Mouse (Mus musculus) brown adipose tissue, adult 24 weeks (tissue): Measurements from ENCODE around the gene 4930519P11Rik. TPM values are rescaled to one million over a fixed set of nuclear protein-coding genes. Genes with fewer than 3 reads are reported as not detected.
A peak's percentile ranks its signal among the peaks of the same experiment; 100 is the strongest.

ENCODE experiments used
- H3K27ac ChIP-seq: fragments of 200-500 bp; replicated peaks from 2 replicates; pipeline ENCODE4 v1.5.1; 2012; ENCODE audit warnings: low read depth, mild to moderate bottlenecking, low read length
- H3K4me1 ChIP-seq: fragments of 200-500 bp; 2 replicates; pipeline ENCODE4 v1.6.1; 2012; ENCODE audit warnings: low read length, mixed read lengths; ENCODE audit not compliant: control insufficient read depth, insufficient read depth, insufficient read length
- H3K4me3 ChIP-seq: fragments of 200-500 bp; 2 replicates; pipeline ENCODE4 v1.5.1; 2012; ENCODE audit warnings: low read depth, mild to moderate bottlenecking, low read length, moderate library complexity; ENCODE audit not compliant: insufficient read depth
- polyA plus RNA-seq: library from polyadenylated mRNA; stranded (reverse); fragments of >200 nt; gene quantifications from 2 replicates; pipeline ENCODE4 v1.2.4, GENCODE M21; 2012; ENCODE audit not compliant: missing spikeins, insufficient read depth, insufficient read length

4930519P11Rik gene
- polyA plus RNA-seq, 1 experiment = not detected

DNA sequence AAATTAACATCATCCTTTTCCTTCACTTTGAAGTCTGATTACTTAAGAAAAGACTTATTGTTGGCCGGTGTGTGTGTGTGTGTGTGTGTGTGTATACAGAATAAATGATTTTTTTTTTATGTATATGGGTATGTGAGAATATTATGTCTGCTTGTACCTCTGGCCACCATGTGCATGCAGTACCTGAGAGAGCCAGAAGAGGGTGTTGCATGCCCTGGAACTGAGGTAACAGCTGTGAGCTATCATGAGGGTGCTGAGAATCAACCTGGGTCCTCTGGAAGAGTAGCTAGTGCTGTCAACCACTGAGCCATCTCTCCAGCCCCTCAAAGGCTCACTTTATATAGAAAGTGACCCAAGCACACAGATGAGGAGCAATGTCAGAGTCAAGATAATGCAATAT is 31.8 kb downstream of the 4930519P11Rik start:
- Histone ChIP-seq H3K4me3 (no peak overlapping the region), H3K4me1 (peaks cover 5% of the 10 kb centered on the region; the same call in 1 of the 2 replicates), H3K27ac (no peak overlapping the region)

DNA sequence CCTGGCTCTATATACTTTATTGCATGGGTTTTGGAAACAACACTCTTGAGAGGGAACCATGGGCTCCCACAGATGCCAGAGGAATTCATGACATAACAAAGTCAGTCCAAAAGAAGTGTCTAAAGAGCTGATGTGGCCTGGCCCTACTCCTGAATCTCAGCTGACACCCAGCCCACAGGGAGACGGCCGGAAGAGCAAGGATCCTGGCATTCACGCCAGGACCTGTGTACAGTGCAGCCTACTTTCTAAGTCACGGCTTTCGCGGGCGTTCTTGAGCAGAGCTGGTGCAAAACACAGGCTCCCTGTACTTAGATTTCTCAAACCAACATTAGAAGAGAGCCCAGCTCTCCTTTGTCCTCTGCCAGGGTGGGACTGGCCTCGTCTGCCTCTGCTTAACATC is 32.7 kb downstream of the 4930519P11Rik start:
- Histone ChIP-seq H3K4me3 (no peak overlapping the region), H3K4me1 (peaks cover 5% of the 10 kb centered on the region; the same call in 1 of the 2 replicates), H3K27ac (no peak overlapping the region)

DNA sequence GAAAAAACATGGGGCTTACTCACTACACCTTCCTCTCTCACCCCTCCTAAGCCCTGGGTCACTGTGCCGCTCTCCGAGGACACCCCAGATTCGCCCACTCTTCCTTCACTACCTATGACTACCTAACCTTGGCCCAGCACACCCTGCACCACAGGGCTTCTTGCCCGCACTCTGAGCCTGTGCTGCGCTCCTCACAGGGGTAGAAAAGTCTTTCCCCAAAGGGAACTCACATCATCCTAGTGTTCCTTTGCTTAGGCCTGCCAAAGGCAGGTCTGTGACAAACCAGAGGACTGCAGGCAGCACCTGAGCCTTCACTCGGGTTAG is 35.5 kb downstream of the 4930519P11Rik start:
- Histone ChIP-seq H3K4me1 (peaks cover 5% of the 10 kb centered on the region; the same call in 1 of the 2 replicates), H3K4me3 (no peak overlapping the region), H3K27ac (no peak overlapping the region)

DNA sequence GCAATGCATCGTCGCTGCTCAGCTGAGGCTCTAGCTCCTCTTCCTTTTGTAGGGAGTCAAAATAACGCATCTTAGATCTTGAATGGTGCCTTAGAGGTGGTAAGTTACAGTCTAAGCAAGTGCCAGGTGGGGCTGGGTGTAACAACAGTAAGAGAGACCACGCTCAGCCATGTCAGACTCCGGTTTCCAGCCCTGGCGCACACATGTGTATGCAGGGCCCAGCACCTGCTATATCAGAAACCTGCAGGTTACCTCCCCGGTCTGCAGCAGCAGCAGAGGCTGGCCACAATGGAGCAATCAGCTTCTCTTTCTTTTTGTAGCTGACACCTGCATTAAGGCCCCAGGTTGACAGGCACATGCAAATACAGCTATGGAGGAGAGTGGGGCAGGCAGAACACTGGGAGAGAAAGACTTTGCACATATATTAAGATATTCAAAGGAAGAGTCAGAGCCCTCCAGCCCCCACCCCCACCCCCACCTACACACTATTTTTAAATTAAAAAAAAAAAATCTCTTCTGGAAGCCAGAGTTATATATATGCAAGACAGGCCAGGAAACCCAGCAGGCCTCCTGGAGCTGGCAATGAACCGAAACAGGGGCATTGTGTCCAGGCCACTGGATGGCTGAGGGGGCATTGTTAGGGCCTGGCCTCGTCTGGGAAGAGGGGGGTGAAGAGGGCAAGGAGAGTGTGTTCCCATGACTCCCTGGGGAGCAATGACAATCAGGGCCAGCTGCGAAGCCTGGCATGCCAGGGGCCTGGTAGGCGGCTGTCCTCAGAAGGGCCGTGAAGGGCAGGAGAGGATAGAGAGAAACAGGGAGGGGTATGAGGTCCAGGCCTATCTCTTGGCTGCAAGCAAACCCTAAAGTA is 36.1 kb downstream of the 4930519P11Rik start:
- peaks cover 5% of the 10 kb centered on the region; the same call in 1 of the 2 replicates for H3K4me1 ChIP-seq
- no peak overlapping the region for H3K27ac ChIP-seq
- H3K4me3 ChIP-seq = no peak overlapping the region

DNA sequence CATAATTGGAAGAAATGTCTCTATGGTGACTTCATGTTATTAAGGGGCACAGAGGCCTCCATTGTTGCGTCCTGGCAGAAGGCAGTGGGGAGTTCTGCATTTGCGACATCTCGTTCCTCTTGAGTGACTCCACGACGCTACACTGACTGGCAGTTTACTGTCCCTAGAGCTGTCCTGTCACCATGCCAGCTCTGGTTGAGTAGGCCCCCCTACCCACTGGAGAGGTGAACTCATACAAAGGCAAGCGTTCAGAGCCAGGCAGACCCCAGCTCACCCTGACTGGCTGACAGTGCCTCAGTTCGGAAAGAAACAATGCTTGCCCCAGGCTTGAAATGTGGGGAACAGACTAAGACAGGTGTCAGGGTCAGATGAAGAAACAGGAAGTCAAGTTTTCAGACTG is 39.0 kb downstream of the 4930519P11Rik start:
- H3K27ac ChIP-seq = no peak overlapping the region
- no peak overlapping the region for H3K4me3 ChIP-seq
- peaks cover 2% of the 10 kb centered on the region; the same call in 1 of the 2 replicates for H3K4me1 ChIP-seq

DNA sequence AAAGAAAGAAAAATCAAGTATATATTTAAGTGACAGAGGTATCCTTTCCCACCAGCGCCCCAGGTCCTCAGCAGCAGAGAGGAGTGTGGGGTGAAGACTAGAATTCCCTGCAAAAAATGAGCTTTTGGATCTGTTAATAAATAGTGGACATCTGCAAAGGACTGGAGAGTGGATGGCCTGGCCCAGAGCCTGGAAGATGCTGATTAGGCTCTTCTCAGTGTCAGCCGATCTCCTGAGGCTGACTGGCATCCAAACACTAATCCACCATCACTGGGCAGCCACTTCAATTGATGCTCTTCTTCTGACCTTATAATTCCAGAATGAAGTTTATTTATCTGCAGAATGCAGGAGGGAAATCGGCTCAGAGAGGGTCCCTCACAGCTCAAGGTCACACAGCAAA is 40.2 kb downstream of the 4930519P11Rik start:
- H3K27ac ChIP-seq = no peak overlapping the region
- H3K4me1 ChIP-seq = peaks cover 9% of the 10 kb centered on the region; the same call in 1 of the 2 replicates
- H3K4me3 ChIP-seq = no peak overlapping the region

DNA sequence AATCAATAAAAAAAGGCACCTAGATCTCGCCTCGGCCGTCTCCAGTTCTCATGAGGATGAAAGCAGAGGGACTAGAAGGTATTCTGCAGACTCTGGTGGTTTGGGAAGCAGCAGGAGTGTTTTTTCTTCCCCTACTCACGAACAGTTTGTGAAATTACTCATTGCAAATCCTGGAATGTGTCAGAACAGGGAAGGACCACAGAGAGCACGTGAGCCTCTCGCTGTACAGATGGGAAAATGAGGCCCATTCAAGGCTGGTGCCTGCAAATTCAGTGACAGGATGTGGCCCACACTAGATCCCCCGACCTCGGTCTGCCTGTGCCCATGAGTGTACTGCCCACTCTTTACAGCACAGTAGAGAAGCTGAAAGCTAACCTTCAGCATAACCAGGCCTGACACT is 41.3 kb downstream of the 4930519P11Rik start:
- H3K4me1 ChIP-seq = peaks cover 10% of the 10 kb centered on the region; the same call in 1 of the 2 replicates
- H3K27ac ChIP-seq = no peak overlapping the region
- H3K4me3 ChIP-seq = no peak overlapping the region

DNA sequence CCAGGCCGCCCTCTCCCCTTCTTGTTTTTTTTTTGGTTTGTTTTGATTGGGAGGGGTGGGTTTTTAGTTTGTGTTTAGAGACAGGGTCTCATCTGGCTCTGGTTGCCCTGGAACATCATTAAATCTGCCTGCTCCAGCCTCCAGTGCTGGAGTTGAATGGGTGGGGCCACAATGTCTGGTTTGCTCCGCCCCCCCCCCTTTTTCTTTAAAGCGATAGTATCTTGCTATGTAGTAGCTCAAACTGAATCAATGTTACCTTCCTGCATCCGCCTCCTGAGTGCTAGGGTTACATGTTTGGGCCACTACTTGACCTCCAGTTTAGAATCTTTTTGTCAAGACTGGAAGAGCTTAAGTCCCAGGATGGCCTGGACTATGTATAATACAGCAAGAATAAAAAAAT is 42.0 kb downstream of the 4930519P11Rik start:
- Histone ChIP-seq H3K4me1 (peaks cover 10% of the 10 kb centered on the region; the same call in 1 of the 2 replicates), H3K4me3 (no peak overlapping the region), H3K27ac (no peak overlapping the region)

DNA sequence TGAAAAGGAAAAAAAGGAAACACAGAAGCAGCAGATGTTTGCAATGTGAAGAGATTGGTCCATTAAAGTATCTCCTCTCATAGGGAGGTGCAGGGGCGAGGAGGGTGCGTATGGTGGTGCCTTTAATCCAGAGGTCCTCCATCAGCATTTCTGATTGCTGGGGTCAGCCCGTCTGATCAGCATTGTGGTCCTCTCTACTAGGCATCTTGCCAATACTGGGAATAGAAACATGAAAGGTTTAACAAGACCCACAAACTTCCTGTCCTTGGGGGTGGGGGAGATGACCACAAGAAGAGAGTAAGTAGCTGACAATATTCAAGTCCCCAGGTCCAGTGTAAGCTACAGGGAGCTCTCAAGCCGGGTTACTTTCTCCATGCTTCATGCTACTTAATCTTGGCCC is 42.6 kb downstream of the 4930519P11Rik start:
- H3K27ac ChIP-seq = no peak overlapping the region
- peaks cover 10% of the 10 kb centered on the region; the same call in 1 of the 2 replicates for H3K4me1 ChIP-seq
- H3K4me3 ChIP-seq = no peak overlapping the region

DNA sequence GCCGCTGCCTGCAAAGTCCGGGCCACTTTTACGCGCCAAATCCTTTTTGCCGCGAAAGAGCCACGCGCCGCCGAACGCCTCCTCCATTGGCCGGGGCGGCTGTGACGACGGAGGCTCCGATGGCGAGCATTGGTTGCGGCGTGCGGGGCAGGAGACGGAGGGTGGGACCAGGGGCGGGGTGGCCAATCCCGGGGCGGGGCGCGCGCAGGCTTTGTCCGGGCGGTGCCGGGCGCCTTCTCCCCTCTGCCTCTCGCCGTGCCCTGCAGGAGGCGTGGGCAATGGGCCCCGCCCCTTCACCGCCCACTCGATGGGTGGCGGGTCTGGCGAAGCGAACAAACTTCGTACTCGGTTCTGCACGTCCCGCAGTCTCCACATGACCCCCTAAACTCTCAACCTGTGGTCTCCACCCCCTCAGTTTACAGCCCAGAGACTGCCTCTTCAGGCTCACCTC is 43.4 kb downstream of the 4930519P11Rik start, which contains the start of gene E2f1:
TSS of gene E2f1 (minus strand) at position 57 of the 451 bp plus-strand sequence.
- peak within 1 kb of the TSS; percentile 74 for H3K27ac ChIP-seq
- H3K4me3 ChIP-seq = peak within 1 kb of the TSS; percentile 66
- H3K4me1 ChIP-seq = peaks cover 10% of the 10 kb centered on the region; the same call in 1 of the 2 replicates

DNA sequence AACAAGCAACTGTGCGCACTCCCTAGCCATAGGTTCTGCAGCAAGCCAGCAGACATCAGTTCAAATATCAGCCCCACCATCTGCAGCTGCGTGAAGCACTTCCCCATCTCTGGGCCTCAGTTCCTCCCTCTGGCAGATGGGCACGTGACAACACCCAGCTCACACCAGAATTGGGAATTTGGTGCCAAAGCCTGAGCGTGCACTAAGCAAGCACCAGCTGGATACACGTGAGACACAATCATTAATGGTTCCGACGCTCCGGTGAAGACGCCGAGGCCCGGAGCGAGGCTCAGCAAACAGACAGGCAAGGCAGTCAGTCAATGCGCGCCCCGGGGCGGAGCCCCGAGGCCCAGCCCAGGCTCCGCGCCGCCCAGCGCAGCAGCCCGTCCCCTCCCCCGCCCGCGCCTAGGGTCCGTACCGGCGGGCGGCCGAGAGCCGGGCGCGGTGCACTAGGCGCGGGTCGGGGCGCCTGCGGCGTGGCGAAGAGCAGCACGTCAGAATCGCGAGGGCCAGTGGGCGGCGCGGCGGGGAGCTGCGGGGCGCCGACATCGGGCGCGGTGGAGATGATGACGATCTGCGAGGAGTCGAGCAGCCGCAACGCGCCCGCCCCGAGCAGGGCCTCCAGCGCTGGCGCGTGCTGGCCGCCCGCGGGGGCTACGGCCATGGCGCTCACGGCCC is 44.0 kb downstream of the 4930519P11Rik start:
- peak overlapping the region; percentile 53 for H3K4me3 ChIP-seq
- H3K27ac ChIP-seq = no peak overlapping the region; the same call in 1 of the 2 replicates
- H3K4me1 ChIP-seq = peaks cover 10% of the 10 kb centered on the region; the same call in 1 of the 2 replicates

DNA sequence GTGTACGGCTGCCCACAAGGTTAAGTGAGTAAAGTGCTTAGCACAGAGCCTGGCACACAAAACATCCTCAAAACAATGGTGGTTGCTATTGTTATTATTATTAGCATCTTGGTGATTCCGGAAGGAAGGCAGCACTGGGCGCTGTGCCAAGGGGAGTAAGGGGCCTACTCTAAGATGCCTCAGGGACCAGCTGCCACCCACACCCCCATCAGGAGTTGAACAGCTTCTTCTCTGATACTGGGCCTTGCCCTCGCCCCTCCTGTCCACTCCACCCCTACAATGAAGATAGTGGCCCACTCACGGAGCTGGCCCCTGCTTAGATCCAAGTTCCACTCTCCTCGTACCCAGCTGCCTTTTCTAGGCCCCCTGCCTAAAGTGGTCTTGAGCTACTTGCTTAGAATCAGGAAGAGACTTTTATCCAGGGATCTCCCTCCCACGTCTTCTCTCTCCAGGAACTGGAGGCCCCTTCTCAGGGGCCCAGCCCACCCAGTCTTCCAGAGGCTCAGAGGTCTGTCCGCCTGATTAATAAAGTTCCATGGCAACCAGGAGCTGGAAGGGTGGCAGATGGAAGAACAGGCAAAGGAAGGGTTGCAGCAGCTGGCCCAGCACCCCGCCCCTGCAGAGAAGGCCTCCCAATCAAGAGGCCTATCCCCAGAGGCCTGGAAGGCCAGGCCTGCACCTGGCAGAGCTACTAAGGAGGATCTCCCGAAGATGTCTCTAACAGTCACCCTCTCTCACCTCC is 44.7 kb downstream of the 4930519P11Rik start:
- H3K4me3 ChIP-seq = peak overlapping the region; percentile 53
- peaks cover 10% of the 10 kb centered on the region; the same call in 1 of the 2 replicates for H3K4me1 ChIP-seq
- peak overlapping the region; percentile 74 for H3K27ac ChIP-seq

DNA sequence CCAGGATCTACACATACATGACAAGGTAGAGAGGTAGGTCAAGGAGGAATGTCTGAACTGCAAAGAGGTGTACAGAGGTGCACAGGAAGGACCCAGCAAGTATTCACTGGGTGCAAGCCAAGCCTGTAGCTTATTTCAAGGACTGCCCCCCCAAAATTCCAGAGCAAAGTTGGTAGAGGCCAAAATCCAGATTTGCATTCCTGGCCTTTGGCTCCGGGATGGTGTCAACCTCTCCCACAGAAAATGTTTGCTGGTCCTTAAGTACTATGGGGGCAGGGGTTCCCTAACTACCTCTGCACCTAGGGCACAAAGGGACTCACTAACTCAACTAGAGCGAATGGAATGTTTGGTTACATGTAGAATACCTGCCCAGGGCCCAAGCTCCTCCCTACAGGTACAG is 45.5 kb downstream of the 4930519P11Rik start:
- Histone ChIP-seq H3K27ac (peak overlapping the region; percentile 74), H3K4me3 (peak overlapping the region; percentile 53; the same call in 1 of the 2 replicates)

DNA sequence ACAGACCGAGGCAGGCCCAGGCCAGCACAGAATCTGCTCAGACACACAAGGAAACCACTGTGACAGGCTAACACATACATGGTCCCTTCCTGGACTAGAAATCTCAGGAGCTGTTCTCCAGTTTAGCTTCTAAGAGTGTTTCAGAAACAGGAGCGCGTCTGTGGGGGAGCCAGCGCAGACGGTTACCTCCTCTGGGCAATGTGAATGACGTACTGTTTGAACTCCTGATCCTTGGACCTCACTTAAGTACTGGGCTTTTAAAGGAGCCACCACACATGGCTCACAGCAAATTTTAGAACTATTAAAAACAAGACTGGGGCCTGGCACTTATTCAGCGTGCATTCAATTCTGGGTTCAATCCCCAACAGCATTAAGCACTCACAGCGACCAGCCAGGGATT is 46.6 kb downstream of the 4930519P11Rik start:
- Histone ChIP-seq H3K27ac (no peak overlapping the region), H3K4me1 (peaks cover 10% of the 10 kb centered on the region; the same call in 1 of the 2 replicates), H3K4me3 (no peak overlapping the region)

More for the DNA sequence above, 45.5 kb downstream of the 4930519P11Rik start:
- peaks cover 10% of the 10 kb centered on the region; the same call in 1 of the 2 replicates for H3K4me1 ChIP-seq

DNA sequence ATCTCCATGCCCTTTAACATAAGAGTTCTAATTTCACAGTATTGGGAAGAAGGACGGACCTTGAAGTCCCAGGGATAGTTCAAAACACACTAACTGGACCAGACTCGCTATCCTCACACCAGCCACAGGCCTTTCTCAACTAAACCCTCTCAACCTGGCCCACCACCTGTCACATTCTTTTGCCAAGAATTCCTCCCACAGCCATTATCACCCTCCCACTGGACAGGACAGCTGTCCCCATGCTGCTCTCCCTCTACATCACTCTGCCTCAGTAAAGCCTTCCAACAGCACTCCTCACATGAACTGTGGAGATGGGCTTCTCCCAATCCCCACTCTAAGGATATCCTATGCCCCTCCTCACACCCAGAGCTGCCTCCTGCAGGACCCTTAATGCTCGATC is 47.7 kb downstream of the 4930519P11Rik start:
- H3K4me3 ChIP-seq = no peak overlapping the region
- no peak overlapping the region for H3K27ac ChIP-seq
- H3K4me1 ChIP-seq = peaks cover 10% of the 10 kb centered on the region; the same call in 1 of the 2 replicates
